Mouse (Mus musculus): Measurements from ENCODE around the gene Six5.

The Six5 gene

DNA sequence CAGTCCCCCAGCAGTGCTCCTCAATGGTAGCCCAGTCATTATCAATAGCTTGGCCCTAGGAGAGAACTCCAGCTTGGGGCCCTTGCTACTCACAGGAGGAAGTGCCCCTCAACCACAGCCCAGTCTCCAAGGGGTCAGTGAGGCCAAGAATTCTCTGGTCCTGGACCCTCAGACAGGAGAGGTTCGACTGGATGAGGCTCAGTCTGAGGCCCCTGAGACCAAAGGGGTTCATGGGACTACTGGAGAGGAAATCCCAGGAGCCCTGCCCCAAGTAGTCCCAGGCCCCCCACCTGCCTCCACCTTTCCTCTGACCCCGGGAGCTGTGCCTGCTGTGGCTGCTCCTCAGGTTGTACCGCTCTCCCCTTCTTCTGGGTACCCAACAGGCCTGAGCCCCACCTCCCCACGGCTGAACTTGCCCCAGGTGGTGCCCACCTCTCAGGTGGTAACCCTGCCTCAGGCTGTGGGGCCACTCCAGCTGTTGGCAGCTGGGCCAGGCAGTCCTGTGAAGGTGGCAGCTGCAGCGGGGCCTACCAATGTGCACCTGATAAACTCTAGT lies 2.1 kb downstream of the Six5 start:
- no peak for DNase-seq (ENCODE audit: low read depth, low spot score)

GRCm38 (mm10) chr7:19097217-19097616 lies 2.8 kb downstream of the Six5 start:
- no peak for DNase-seq (ENCODE audit: low read depth, low spot score)

GRCm38 (mm10) chr7:19097863-19098262 lies 3.5 kb downstream of the Six5 start:
- DNase-seq (ENCODE audit: low read depth, low spot score): no peak

DNA sequence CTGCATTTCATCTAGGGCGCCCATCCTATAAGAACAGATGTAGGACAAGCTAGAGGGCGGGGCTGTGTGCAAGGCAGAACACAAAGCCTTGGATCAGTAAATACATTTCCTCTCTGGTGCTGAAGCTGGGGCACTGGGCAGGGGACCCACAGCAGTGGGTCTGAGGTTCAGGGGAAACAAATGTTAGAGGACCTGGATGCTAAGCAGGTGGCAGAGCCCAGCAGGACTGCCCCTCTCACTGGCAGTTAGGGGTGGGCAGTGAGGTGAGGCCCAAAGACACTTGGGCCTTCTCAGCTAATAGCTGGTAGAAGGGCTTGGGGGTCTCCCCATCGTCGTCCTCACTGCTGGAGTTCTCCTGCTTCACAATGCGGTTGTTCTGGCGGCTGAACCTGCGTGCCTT lies 4.4 kb downstream of the Six5 start:
- no peak for DNase-seq (ENCODE audit: low read depth, low spot score)

GRCm38 (mm10) chr7:19100290-19100689 lies 5.9 kb downstream of the Six5 start:
- no peak for DNase-seq (ENCODE audit: low read depth, low spot score)

DNA sequence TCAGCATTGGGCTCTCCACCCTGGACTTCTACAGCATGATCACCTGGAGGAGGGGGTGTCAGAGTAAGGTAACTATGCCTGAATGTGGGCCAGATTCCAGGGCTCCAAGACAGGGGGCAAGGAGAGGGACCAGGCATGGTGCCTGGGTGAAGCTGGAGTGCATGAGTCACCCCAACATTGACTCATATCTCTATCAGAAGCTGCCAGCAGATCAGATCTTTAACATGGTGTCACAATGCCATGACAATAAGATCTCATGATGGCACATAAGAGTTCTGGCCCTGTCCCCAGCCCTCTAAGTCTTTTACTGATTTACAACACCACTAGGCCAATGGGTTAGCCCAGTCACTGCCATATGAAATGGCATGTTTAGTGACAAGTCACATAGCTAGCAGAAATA lies 9.3 kb downstream of the Six5 start:
- DNase-seq (ENCODE audit: low read depth, low spot score): no peak

DNA sequence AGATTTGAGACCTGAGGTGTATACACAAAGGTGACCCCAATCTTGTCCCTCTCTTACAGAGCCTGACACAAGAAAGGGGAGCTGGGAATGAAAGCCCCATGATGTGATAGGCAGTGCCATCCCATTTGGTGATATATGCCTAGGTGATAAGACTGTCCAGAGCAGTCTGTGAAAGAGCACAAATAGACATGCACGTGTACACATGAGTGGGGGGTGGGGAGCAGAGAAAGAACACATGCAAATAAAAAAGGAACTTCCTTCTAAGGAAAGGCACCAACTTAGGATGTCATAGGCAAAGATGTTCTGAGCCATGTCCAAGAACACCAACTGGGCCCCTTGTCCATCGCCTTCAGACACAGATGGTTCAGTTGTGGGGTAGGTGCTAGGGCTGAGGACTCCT lies 10.1 kb downstream of the Six5 start:
- no peak for DNase-seq (ENCODE audit: low read depth, low spot score)

- DNase-seq (ENCODE audit: low read depth, low spot score): no peak
Measured at GRCm38 (mm10) chr7:19107436-19107835, 13.0 kb downstream of the Six5 start.

DNA sequence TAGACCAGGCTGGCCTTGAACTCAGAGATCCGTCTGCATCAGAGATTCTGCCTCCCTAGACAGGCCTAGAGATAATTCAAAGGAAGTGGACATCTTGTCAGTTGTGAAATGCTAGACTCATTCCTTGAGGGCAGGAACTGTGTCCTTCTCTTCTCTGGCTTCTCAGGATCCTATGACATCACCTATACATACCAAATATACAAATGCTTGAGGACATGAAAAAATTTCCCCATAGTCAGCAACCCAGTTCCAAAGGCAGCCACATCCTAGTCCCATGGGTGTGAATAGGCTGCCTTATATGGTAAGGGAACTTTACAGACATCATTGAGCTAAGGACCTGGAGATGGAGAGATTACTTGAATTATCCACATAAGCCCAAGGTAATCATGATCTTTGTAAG lies 15.2 kb downstream of the Six5 start:
- DNase-seq (ENCODE audit: low read depth, low spot score): no peak

GRCm38 (mm10) chr7:19118028-19118771 lies 23.8 kb downstream of the Six5 start, which contains the start of gene Gm4969:
Gene Gm4969 (minus strand): TSS chr7:19118368.
- DNase-seq (ENCODE audit: low read depth, low spot score): peak; percentile 92

- DNase-seq (ENCODE audit: low read depth, low spot score): no peak
Measured at GRCm38 (mm10) chr7:19119083-19119482, 24.7 kb downstream of the Six5 start.

GRCm38 (mm10) chr7:19119631-19120429 lies 25.4 kb downstream of the Six5 start, which contains the start of gene Fbxo46:
Gene Fbxo46 (plus strand): TSS chr7:19119859.
- DNase-seq (ENCODE audit: low read depth, low spot score): peak; percentile 94

GRCm38 (mm10) chr7:19121686-19122085 lies 27.3 kb downstream of the Six5 start:
- no peak for DNase-seq (ENCODE audit: low read depth, low spot score)

GRCm38 (mm10) chr7:19124713-19125112 lies 30.3 kb downstream of the Six5 start:
- no peak for DNase-seq (ENCODE audit: low read depth, low spot score)

- no peak for DNase-seq (ENCODE audit: low read depth, low spot score)
Measured at GRCm38 (mm10) chr7:19127744-19128143, 33.4 kb downstream of the Six5 start.

GRCm38 (mm10) chr7:19129396-19129795 lies 35.0 kb downstream of the Six5 start:
- DNase-seq (ENCODE audit: low read depth, low spot score): no peak

- DNase-seq (ENCODE audit: low read depth, low spot score): no peak
Measured at GRCm38 (mm10) chr7:19130657-19131056, 36.3 kb downstream of the Six5 start.

DNA sequence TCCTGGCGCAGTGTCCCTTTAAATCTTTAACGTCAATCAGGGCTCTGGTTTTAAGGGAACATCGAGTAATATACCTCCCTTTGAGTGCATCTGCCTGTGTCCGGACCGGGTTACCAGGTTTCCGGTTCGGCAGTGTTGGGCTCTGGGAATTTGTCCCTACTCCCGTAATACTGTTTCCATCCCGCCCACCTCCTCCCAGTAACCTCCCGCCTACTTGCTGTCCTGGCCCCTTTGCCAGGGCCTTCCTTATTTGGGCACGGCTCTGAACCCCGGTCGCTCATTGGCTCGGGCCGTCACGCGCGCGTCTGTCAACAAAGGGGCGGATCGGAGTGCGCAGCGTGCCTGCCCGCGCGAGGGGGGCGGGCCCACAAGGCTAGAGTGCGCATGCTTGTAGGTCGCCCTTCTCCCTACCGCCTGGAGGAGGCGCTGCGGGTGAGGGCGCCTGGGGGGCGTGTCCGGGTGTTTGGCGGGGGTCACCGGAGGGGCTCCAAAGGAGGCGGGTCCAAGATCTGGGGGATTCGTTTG lies 37.0 kb downstream of the Six5 start:
- DNase-seq (ENCODE audit: low read depth, low spot score): peak; percentile 87

DNA sequence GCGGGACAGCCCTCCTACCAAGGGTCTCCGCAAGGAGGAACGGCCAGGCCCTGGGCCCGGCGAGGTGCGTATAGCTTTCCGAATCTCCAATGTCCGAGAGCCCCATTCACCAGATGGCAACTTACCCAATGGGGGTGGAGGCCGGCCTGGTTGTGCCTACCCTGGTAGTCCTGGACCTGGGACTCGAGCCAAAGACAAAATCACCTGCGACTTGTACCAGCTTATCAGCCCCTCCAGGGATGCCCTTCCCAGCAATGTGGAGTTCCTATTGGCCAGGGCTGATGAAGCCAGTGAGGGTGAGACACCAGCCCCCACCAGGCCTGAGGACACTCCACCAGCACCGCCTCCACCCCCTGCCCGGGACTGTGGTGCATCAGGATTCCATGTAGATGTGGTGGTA lies 41.8 kb downstream of the Six5 start:
- DNase-seq (ENCODE audit: low read depth, low spot score): no peak

GRCm38 (mm10) chr7:19136673-19137334 lies 42.4 kb downstream of the Six5 start:
- DNase-seq (ENCODE audit: low read depth, low spot score): no peak

GRCm38 (mm10) chr7:19137380-19137779 lies 43.0 kb downstream of the Six5 start:
- DNase-seq (ENCODE audit: low read depth, low spot score): no peak

DNA sequence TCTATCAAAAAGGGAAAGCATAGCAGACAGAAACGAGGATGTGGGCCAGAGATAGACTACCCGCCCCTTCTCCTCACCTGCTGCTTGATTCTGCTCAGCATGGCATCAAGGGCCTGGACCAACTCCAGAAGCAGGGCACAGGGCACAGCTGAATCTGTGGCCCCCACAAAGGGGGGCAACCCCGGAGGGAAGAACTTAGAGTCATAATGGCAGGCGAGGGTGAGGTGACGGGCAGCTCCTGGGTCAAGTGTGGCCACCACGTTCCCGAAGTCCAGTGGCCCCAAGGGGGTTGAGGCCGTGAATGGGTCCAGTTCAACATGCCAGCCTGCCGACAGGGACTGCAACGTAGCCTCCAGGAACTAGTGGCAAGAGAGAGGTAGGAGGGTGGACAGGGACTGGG lies 52.4 kb downstream of the Six5 start:
- DNase-seq (ENCODE audit: low read depth, low spot score): no peak

Data from retina, adult 2 months (tissue).